Mouse (Mus musculus): ENCODE results near the gene Mief2.

Gene Mief2

DNA sequence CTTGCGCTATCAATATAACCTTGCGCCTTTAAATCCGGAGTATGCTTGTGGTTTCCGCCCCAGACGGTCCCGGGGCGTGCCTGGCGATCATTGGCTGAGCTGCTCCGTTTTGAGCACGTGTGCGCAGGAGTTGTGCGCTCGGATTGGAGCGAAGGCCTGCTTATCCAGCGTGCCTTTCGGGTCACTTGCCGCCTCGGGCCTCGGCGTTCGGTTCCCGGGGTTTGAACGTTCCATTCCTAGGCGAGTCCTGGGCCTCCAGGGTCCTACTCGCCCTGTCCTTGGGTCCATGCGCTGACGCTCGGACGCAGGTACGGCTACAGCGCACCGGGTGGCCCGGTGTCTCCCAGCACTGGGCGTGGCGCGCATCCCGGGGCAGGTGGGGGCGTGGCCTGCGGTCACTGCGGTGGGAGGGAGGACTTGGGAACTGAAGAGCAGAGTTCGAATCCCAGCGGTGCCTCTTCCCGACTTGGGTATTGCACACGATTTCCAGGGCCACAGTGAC, at the start of gene Mief2:
Mief2 (plus strand) TSS at position 139 of the 502 bp plus-strand sequence.
- DNase-seq, result peak; percentile 93

DNA sequence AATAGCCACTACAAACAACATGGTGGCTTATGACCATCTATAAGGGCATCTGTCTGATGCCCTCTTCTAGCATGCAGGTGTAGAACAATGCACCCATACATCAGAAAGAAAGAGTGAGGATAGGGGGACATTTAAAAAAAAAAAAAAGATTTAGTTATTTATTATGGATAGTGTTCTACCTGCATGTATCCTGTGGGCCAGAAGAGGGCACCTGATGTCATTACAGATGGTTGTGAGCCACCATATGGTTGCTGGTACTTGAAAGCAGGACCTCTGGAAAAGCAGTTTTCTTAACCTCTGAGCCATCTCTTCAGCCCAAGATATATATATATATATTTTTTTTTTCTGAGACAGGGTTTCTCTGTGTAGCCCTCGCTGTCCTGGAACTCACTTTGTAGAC, 32.0 kb upstream of the Mief2 start:
- DNase-seq, result no peak

DNA sequence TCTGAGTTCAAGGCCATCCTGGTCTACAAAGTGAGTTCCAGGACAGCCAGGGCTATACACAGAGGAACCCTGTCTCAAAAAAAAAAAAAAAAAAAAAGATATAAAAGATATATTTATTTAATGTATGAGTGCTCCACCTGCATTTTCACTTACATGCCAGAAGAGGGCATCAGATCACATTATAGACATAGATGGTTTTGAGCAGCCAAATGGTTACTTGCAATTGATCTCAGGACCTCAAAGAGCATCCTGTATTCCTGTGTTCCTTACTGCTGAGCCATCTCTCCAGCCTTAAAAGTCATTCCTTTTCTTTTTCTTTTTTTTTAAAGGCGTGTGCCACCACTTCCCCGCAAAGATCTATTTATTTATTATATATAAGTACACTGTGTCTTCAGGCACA, 30.6 kb upstream of the Mief2 start:
- no peak for DNase-seq

DNA sequence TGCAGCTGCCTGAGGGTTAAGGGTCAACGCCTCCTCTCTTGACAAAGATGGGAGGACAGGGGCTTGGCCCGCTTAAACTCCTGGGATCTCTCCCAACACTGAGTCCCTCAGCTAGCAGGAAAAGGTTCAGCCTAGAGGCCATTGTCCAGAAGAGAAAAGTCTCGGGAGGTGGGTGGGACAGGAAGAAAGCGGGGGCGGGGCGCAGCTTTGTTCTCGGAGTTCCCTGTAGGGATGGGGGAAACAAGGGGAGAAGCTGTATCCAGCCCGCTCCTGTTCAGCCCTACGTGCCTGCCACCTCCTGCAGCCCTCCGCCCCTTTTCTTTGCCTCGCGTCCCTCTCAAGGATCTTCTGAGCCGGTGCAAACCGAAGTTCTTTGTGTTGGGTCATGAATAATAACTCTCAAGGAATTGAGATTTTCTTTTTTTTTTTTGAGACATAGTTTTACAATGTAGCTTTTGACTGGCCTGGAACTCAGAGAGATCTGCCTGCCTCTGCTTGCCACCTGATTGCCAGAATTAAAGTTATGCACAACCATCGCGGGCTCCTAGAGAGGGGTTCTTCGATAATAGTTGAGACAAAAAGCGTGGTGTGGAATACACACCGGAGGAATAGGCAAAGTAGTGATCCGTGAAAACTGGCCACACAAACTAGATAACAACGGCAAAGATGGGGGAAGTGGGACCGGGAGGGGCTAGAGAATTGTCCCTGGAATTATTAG, 29.2 kb upstream of the Mief2 start:
- peak; percentile 64 for DNase-seq

DNA sequence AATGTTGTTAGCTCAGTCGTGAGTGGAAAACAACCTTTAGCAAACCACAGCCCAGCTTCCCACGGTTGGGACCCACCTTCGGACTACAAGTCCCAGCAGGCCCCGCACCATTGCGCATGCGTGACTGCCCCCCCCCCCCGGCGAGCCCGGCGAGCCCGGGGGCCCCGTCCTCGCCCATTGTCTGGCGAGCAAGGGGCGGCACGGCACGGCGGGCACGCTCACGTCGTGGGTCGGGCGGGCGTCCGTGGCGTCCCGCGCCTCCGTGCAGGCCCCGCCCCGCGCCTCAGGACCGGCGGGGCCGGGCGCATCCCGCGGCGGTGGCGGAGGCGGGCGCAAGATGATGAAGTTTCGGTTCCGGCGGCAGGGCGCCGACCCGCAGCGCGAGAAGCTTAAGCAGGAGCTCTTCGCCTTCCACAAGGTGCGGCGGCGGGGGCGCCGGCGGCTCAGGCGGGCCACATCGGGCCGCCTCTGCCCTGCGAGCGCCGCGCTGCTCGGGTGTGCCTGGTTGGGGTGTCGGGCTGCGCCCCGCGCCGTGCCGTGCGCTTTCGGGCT, 28.6 kb upstream of the Mief2 start, which contains the start of gene Llgl1:
Llgl1 (plus strand) TSS at position 200 of the 552 bp plus-strand sequence.
- DNase-seq, result peak; percentile 97

DNA sequence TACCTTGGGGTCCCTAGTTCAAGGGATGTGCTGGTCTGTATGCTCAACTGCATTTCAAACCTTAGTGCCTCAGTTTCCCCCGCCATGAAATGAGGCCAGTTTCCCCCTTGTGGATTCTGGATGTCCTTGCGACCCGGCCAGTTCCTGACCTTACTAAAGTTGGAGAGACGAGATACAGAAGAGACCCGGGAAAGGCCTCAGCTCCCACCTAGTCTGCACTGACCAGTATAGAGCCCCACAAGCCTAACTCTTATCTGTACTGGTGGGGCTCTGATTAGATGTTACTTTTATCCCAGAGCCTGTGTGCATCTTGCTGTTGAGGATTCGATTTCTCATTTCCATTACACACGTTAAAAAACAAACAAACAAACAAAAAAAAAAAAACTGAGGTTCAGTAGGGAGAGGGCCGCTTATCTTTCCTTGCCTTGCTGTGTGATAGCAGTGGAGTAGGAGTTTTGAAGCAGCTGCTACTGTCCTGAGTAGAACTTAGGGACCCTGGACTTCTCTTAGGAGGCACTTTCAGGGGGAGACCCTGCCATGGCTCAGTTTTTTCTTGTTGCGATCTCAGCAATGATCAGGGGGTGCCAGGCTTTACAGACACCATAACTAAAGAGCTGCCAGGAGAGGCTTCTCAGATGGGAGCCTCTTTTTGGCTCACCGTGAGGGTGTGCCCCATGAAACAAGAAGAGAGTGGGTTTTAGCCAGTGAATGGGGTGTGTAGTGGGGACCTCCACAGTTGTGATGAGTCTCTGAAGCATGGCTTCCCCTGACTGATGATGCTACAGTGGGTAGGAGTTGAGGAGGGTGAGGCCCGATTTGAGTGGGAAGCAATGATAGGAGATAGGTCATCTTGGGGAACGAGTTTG, 27.6 kb upstream of the Mief2 start:
- DNase-seq, result peak; percentile 12

DNA sequence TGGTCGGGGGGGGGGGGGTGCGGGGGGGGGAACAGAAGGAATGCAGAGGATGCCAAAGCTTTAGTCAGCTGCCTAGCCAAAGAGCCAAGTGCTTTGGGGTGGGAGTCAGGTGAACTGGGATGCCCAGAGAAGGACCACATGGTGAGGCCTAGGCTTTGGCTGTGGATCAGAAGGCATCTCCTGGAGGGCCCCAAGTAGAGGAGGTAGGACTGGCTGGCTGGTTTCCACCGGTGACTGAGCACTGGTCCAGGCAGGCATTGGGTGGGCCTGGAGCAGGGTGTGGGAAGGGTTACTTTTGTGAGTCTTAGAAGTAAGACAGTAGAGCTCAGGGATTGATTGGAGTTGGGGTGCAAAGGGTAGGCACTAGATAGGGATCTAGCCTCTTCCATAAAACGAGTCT, 26.6 kb upstream of the Mief2 start:
- peak; percentile 2 for DNase-seq

DNA sequence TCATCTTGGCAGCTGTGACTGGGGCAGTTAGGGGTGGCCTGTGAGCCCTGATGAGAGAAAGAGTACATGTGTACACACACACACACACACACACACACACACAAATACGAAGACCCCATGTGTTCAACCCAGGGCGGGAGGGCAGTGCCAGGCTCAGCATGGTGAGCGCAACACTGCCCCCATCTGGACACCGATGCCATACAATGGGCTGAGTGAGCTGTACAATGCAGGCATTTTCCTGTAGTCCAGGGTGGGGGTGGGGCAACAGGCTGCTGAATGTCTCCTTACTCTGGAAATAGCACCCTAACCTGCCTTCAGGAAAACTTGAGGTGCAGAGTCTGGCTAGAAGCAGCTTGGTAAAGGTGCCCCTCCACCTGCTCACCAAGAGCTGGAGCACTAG, 25.1 kb upstream of the Mief2 start:
- peak; percentile 76 for DNase-seq

DNA sequence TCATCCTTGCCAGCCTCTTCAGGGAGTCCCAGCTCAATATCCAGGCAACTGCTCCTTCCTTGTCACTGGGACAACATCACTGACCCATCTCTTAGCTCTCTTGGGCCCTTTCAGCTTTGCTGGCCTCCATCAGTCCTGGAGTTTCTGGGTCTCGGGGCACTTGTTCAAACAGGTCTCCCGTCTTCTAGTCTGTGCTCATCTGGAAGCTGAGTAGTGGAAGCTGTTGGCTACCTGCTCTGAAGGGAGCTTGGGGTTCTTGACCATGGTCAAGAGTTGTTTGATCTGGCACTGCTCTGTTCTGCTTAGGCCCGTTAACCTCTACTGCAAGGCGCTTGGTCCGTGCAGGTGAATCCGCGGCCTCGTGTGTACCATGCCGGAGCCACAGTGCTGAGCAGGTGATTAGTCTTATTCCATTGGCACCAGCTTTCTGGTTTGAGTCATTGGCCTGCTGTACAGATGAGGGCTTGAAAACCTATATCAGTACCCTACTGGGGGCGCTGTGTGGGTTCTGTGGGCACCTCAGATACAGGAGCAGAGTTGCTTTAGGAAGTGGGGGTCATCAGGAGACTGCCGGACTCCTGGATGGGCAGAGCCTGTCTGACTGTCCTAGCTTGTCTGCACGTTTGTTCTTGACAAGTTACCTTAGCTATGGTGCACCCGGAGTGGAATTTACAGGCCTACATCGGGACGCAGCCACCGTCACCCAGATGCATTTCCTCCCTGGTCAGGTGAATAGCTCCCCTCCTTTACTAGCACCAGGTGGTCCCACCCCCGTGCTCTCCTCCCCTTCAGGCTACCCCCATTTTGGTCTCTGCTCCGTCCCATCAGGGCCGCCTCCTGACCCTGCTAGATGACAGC, 23.9 kb upstream of the Mief2 start:
- no peak for DNase-seq

DNA sequence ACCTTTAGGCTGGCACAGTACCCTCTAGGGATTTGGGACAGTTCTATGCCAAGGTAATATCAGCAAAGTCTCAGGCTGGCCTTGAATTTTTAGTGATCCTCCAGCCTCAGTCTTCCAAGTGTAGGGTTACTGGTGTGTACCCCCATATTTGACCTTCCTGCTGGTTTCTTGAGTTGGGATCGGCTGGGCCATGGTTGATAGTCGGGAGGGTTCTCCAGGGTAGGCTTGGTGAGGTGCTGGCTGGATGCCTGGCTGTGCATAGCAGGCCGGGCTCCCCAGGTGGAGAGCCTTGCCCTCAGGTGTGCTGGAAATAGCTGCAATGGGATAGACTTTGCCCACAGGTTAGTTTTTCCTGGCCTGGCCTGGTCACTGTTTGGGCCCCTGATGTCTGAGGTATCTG, 22.9 kb upstream of the Mief2 start:
- no peak for DNase-seq

DNA sequence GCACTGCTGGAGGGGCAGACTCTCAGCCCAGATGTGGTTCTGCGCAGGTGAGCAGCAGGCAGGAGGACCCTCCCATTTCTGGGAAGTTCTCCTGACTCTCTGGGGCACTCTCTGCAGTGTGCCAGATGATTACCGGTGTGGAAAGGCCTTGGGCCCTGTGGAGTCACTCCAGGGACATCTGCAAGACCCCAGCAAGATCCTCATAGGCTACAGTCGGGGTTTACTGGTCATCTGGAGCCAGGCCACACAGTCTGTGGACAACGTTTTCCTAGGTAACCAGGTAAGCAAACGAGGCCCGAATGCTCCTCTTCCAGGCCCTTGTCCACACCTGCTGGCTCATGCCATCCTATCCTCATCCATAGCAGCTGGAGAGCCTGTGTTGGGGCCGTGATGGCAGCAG, 22.1 kb upstream of the Mief2 start:
- DNase-seq, result no peak

DNA sequence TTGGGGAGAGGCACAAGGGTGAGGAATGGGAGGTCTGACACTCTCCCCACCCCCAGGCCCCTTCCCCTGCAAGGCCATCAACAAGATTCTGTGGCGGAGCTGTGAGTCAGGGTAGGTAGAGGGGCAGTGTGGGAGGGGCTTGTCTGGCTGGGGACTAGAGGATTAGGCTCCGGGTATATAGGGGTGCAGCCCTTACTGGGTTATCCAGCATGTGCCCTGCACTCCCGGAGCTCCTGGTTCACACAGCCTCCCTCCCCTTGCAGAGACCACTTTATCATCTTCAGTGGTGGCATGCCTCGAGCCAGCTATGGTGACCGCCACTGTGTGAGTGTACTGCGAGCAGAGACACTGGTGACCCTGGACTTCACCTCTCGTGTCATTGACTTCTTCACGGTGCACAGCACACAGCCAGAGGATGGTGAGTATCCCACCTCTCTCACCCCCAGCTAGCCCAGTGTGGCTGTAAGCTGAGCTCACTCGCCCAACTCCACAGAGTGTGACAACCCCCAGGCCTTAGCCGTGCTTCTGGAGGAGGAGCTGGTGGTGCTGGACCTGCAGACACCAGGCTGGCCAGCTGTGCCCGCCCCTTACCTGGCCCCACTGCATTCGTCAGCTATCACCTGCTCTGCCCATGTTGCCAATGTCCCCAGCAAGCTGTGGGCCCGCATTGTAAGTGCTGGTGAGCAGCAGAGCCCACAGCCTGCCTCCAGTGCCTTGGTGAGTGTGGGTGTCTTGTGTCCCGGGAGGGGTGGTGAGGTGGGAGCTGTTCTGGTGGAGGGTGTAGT, 21.3 kb upstream of the Mief2 start:
- DNase-seq, result no peak

DNA sequence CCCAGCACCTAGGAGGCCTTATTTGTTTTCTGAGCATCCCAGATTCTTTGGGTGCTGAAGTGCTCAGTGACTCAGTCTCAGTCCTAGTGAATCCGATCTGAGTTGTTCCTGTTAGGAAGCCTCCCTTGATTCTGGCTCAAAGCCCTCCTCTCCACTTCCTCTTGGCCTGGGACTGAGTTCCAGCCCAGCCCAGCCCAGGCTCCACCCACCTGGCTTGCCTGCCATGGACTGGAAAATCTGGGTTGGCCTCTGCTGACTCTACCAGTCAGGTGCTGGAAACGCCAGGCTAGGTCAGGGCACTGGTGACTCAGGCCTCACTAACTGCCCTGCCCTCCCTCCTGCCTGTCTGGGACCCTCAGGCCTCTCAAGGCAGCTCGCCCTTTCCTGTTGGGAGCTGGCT, 20.5 kb upstream of the Mief2 start:
- peak; percentile 7 for DNase-seq

DNA sequence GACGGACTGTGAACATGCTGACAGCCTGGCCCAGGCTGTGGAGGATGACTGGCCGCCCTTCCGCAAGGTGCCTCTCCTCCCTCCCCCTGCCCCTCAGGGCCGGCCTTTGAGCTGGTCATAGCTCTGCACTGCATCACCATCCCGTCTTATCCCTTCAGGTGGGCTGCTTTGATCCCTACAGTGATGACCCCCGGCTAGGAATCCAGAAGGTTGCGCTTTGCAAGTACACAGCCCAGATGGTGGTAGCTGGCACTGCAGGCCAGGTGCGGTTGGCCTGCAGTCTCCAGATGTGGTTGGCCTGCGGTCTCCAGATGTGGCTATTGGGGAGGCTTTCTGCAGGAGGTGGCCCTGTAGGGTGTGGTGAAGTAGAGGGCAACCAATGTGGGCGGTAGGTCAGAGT, 19.6 kb upstream of the Mief2 start:
- DNase-seq, result no peak

DNA sequence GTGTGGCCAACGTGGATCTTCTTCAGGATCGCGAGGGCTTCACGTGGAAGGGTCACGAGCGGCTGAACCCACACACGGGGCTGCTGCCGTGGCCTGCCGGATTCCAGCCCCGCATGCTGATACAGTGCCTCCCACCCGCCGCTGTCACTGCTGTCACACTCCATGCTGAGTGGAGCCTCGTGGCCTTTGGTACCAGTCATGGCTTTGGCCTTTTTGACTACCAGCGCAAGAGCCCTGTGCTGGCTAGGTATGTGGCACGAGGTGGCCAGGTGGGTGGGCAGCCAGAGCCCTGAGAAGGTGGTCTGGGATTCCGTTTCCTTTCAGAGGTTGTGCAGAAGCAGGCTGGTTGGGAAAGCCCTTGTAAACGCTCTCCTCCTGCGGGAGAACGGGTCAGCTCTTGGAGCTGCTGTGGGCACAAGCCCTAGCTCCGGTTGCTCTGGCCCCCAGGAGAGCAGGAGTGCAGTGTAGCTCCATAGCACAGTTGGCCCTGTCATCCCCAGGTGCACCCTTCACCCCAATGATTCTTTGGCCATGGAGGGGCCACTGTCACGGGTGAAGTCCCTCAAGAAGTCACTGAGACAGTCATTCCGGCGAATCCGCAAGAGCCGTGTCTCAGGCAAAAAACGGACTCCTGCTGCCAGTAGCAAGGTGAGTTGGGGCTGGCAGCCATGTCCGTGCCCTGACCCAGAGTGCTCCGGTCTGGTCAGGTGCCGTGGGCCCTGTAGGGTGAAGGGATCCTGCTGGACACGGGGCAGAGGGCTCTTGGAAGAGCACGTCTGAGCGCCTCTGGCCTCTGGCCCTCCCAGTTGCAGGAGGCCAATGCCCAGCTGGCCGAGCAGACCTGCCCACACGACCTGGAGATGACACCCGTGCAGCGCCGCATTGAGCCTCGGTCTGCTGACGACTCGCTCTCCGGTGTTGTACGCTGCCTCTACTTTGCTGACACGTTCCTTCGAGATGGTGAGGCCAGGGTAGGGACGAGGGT, 18.4 kb upstream of the Mief2 start:
- DNase-seq, result no peak

DNA sequence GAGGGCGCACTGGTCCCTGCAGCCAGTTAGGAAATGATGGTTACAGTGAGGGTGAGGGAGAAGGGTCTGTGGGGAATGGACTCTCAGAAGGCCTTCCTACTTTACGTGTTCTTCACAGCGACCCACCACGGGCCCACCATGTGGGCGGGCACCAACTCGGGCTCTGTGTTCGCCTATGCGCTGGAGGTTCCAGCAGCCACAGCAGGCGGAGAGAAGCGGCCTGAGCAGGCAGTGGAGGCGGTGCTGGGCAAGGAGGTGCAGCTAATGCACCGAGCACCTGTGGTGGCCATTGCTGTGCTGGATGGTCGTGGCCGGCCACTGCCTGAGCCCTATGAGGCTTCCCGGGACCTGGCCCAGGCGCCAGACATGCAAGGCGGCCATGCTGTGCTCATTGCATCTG, 17.0 kb upstream of the Mief2 start:
- peak; percentile 2 for DNase-seq

DNA sequence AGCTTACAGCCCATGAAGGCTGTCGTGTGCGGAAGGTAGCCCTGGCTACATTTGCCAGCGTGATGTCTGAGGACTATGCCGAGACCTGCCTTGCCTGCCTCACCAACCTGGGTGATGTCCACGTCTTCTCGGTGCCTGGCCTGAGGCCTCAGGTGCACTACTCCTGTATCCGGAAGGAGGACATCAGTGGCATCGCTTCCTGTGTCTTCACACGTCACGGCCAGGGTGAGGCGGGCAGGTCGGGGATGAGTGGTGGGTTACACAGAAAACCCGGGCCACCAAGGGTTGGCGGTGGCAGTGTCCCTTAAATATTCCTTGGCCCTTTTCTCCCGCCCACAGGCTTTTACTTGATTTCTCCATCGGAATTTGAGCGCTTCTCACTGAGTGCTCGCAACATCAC, 16.2 kb upstream of the Mief2 start:
- peak; percentile 3 for DNase-seq

DNA sequence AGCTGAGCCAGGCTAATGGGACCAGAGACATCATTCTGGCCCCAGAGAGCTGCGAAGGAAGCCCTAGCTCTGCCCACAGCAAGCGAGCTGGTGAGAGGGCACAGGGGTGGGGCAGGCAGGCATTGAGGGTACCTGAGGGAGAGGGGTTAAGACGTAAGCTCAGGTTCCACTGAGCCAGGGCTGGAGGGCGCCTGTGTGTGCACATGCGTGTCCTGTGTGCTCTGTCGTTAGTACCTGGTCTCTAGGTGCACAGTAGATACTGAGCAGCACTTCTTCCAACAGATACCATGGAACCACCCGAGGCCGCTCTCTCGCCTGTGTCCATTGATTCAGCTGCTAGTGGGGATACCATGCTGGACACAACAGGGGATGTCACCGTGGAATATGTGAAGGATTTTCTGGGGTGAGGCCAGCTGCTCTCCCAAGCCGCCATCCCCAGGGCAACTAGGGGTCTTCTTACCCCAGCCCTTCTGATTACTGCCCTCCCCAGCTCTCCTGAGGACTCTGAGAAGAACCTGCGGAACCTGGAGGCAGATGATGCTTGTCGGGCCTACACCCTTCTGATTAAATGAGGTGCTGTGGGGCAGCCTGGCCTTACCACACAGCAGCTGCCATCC, 15.5 kb upstream of the Mief2 start:
- no peak for DNase-seq

DNA sequence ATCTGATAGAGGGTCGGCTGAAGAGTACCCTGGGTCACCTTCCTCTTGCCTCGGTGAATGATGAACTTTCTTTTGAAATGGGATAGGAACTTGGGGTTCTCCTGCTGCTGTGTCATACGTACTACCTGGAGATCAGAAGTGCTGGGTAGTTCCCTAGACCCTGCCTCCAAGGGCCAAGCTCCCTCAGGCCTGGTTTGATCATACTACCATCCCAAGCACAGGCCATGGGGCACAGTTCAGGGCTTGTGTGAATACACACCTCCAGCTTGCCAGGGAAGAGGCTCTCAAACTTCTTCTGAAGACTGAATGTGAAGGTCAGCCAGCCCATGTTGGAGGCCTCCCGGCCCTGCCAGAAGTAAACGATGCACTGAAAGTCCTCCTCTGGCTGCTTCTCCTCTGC, 12.4 kb upstream of the Mief2 start:
- DNase-seq, result no peak

DNA sequence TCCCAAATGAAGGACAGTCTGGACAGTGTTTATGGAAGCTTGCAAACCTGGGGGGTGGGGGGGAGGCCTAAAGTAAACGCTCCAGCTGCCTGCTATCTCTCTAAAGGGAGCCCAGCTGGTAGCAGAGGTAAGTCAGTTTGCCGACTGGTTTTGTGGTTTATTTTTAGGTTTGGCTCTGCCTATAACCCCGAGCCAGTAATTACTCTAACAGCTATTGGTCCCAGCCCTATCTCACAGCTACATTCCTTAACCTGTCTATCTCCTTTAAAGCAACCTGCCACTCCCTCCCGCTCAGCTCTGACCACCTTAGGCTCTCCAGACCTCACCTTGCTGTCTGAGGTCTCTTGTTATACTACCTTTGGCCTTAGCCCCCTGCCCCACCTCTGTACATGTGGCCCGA, 8.9 kb upstream of the Mief2 start:
- DNase-seq, result no peak
